Mouse (Mus musculus) embryonic fibroblast, embryonic 13.5 days (primary cell): ENCODE results near the gene Stab1.

Source experiments
- CTCF ChIP-seq: IDR thresholded peaks from 2 replicates; pipeline ENCODE4 v1.5.1; 2011; ENCODE audit warnings: mild to moderate bottlenecking, control low read depth, low read length, moderate library complexity, borderline replicate concordance; ENCODE audit not compliant: insufficient read depth
- POLR2A ChIP-seq: IDR thresholded peaks from 2 replicates; pipeline ENCODE4 v1.6.1; 2011; ENCODE audit warnings: low read depth, mild to moderate bottlenecking, control low read depth, low read length, moderate library complexity

DNA sequence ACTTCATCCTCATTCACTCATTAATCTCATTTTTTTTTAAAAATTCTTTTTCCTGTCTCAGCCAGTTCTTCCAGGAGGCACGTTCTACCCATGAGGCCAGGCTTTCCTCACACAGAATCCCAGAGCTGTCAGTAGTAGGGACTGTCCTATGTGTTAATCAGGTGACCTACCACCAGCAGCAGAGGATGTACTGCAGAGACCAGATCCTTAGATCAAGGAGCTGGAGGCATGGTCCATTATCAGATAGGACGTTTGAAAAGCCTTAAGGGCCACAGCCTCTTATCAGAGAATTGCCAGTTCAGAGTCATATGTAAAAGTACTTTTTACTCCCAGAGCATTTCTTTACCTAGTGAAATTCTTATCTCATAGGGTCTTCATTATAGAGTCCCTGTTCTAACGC lies 54.4 kb downstream of the Stab1 start:
- TF ChIP-seq CTCF (no peak), POLR2A (no peak)
